Comparison of ENCODE assay signal across 13 mouse cellular contexts in genomic region chr17:68288094-68288493, GRCm38 (mm10). TPM values are rescaled to one million over a fixed set of nuclear protein-coding genes. Genes with fewer than 3 reads are reported as not detected.
"Had no signal": no experiment of that assay in that cellular context is flagged by ENCODE, and none has a peak within 500 bp of the region (broad histone marks: within the 10 kb centered on the region; RNA-seq: fewer than 3 reads in every experiment).

No protein-coding gene starts in this region.

- ATAC-seq: hindbrain, postnatal 0 days; midbrain, embryonic 13.5 days had no signal

- H3K4me3 ChIP-seq: kidney, embryonic 15.5 days; limb, embryonic 13.5 days; midbrain, embryonic 13.5 days; neural tube, embryonic 15.5 days had no signal

- DNase-seq: left cerebral cortex, postnatal 4 days; lung, adult 2 months; lung, postnatal 36 days; right cerebral cortex, postnatal 4 days; spleen, adult 18-20 months; thymus, adult 18-20 months; thymus, postnatal 14 days had no signal

- H3K27me3 ChIP-seq: kidney, embryonic 15.5 days; limb, embryonic 13.5 days; midbrain, embryonic 13.5 days; neural tube, embryonic 15.5 days had no signal

- H3K9ac ChIP-seq: kidney, embryonic 15.5 days; limb, embryonic 13.5 days; midbrain, embryonic 13.5 days; neural tube, embryonic 15.5 days had no signal

- H3K4me2 ChIP-seq: kidney, embryonic 15.5 days; limb, embryonic 13.5 days; midbrain, embryonic 13.5 days; neural tube, embryonic 15.5 days had no signal

- H3K9me3 ChIP-seq: kidney, embryonic 15.5 days; limb, embryonic 13.5 days; midbrain, embryonic 13.5 days; neural tube, embryonic 15.5 days had no signal

- H3K36me3 ChIP-seq: kidney, embryonic 15.5 days; limb, embryonic 13.5 days; midbrain, embryonic 13.5 days; neural tube, embryonic 15.5 days had no signal

- H3K27ac ChIP-seq: hindbrain, postnatal 0 days; kidney, embryonic 15.5 days; limb, embryonic 13.5 days; midbrain, embryonic 13.5 days; neural tube, embryonic 15.5 days had no signal

RNA-seq across cellular contexts. Expression of gene L3mbtl4, which starts 14.5 kb away (rescaled TPM):
- polyA plus RNA-seq: lung, adult 2 months; stomach, embryonic 14.5 days had no signal
